Mouse (Mus musculus) layer of hippocampus, adult 18-20 months (tissue): ENCODE measurements around the gene Pcgf2. TPM values are rescaled to one million over a fixed set of nuclear protein-coding genes. Genes with fewer than 3 reads are reported as not detected.
"Not testable (repeated sequence)": the region's sequence is repeated elsewhere in the genome, so short reads cannot be mapped to it uniquely, and the experiment has no call there.

ENCODE experiments used
- DNase-seq, 2 experiments: peaks; one replicate each; pipeline ENCODE4 v3.0.0; 2022; ENCODE audit warnings: low spot score in 2 of 2
- long read RNA-seq: library from polyadenylated mRNA; stranded (forward); transcript quantifications from one replicate; pipeline ENCODE4 v2.0.0, GENCODE M21; 2021
- total RNA-seq, 2 experiments: library from RNA; stranded (reverse); gene quantifications; 2 replicates each; pipeline ENCODE4 v1.2.3; 2021

Gene Pcgf2
- 10 to 100 TPM; 21.7 to 24.6 TPM for total RNA-seq
- long read RNA-seq, partial matches to known transcripts: 2 of 3 reads
- long read RNA-seq, other reads (novel, unspliced or antisense): 1 of 3 reads

DNA sequence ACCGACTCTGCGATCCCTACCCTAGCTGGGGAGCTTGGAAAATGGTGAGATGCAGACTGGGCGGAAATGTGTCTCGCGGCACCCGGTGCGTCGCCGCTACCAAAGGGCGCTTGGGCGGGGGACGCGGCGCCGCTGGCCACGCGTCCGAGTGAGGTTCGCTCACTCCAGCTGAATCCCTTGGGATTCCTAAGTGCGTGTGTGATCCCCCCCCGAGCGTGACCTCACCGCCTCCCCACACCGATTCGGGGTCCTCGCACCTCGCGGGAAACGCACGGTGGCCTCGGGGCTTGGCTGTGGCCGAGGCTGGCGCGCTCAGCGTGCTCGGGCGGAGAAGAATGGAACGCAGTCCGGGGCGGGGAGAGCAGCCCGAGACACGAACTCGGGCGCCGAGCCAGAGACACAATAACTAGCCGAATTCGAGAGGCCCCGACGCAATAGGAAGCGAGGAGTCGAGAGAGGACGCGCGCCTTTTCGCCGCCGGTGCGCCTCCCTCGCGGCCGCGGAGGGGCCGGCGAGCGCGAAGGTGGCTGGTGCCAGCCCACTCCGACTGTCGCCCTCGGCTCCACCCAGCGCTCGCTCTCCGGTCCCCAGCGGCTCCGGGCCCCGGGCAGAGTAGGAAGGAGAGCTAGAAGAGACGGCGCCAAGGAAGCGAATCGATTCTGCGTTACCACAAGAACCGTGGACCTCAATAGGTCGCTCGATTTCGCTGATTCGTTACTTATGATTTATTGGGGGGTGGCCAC is at the start of gene Pcgf2:
Gene Pcgf2 (minus strand): TSS at position 495 of the 743 bp plus-strand sequence.
- DNase-seq: peak in 1 of 2 experiments; percentile 66

GRCm38 (mm10) chr11:97748496-97748895 is 48.2 kb upstream of the Pcgf2 start:
- no peak for DNase-seq

DNA sequence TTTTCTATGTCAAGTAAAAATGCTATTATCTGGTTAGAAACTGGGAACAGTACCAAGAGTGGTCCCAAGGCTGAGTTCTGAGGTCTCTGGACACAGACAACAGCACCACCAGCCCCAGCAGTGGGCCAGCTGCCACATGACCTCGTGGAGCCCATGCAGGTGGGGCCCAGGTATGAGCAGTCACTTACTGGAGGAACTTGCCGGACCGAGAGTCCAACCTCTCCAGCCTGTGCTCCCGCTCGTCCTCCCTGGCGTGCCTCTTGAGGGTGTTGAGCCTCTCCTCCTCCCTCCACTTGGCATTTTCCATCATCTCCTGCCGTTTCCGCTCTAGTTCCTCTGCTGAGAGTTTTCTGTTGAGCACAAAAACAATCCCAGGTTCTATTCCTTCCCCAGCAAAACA is 47.5 kb upstream of the Pcgf2 start:
- DNase-seq: no peak

DNA sequence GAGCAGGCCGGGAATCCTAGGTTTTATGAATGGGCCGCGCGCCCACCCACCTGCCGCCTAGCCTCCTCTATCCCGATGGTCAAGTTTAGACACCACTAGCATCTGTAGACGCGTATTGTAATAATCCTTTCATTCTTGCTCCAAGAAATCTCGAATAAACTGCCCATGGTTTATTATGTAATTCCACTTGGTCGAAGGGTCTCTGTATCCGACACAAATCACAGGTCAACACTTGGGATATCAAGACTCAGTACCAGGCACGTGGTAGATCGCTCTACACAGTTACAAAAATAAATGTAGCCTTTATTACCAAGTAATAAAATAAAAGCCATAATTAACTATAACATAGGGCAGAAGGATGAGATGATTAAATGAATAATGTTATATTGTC is 45.0 kb upstream of the Pcgf2 start:
- no peak for DNase-seq

GRCm38 (mm10) chr11:97744718-97745330 is 44.5 kb upstream of the Pcgf2 start:
- DNase-seq: peak; percentile 98 to 99

- peak in 1 of 2 experiments; percentile 29 for DNase-seq
These were observed 43.9 kb upstream of the Pcgf2 start, which contains the start of gene Pip4k2b for GRCm38 (mm10) chr11:97744063-97744717. Gene Pip4k2b, minus strand, starts transcription at chr11:97744704.

- DNase-seq: no peak
These were observed 43.1 kb upstream of the Pcgf2 start for GRCm38 (mm10) chr11:97743423-97743822.

- DNase-seq: no peak
These were observed 42.3 kb upstream of the Pcgf2 start for GRCm38 (mm10) chr11:97742591-97742990.

DNA sequence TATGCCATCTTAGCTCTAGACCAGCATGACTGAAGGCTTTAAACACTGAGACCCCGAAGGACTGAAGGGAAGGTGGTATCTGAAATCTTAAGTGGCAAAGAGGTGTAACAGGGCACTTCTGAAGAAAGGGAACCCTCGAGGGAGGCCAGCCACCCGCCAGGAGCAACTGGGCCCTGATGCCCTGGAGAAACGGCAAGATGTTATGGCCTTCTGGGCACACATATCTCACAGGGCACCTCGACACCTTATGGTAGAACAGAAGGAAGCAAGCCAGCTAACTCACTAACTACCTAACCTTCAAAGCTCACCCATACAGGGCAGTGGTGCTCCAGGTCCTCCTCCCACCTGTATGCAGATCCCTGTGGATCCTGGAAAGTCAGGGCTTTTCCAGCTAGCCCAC is 41.9 kb upstream of the Pcgf2 start:
- no peak for DNase-seq

GRCm38 (mm10) chr11:97740190-97740589 is 39.9 kb upstream of the Pcgf2 start:
- DNase-seq: peak in 1 of 2 experiments; percentile 42

DNA sequence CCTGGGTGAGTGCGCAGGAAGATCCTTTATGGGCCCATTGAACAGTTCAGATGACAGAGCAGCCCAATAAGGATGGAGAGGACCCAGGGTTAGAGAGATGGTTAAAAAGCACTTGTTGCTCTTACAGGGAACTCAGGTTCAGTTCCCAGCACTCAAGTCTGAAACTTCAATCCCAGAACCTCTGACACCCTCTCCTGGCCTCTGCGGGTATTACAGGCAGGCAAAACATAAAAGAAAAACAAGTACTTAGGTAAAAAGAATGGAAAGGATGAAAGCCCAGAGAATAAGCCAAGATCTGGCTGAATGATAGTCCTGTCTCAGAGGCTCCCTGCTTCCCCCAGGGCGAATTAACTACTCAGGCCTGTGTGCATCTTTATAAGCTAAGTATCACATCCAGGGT is 38.9 kb upstream of the Pcgf2 start:
- DNase-seq: no peak

DNA sequence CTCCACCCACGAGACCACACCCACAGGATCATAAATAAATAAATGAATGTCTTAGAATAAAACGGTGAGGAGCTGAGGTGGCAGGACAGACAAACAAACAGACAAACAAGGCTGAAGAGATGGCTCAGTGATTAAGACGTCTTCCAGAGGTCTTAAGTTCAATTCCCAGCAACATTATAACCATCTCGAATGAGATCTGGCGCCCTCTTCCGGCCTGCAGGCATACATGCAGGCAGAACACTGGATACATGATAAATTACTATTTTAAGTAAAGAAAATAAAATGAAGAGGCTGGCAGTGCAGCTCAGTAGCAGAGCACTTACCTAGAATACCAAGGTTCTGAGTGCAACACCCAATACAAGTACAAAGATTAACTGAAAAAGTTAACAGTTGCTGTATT is 38.4 kb upstream of the Pcgf2 start:
- no peak for DNase-seq

DNA sequence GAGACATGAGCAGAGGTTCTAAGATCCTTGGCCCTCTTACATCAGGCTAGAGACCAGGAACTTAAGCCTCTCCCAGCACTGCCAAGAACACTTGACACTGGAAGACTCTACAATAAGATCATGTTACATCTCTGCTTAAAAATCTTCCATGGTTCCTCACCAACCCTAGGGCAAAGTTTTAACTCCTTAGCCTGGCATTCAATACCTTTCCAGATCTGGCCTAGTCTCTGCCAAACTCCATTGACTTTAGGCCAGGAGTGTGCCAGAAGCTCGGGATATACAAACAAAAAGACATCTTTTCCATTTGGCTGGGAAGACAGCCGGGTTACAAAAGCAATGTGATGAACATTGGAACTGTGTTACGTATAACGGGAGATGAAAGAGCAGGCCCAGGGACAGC is 37.3 kb upstream of the Pcgf2 start:
- DNase-seq: no peak

DNA sequence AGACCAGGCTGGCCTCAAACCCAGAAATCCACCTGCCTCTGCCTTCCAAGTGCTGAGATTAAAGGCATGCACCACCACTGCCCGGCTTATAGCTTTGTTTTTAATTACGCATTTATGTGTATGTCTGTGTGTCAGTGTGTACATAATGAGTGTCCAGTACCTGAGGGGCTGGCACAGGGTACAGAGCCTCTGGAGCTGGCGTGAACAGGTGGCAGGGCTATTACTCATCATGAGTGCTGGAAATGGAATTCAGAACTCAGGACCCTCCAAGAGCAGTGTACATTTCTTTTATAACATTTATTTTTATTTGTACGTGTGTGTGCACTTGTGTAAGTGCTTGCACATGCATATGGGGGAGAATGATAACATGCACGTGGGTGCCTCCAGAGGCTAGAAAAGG is 36.3 kb upstream of the Pcgf2 start:
- DNase-seq: no peak

DNA sequence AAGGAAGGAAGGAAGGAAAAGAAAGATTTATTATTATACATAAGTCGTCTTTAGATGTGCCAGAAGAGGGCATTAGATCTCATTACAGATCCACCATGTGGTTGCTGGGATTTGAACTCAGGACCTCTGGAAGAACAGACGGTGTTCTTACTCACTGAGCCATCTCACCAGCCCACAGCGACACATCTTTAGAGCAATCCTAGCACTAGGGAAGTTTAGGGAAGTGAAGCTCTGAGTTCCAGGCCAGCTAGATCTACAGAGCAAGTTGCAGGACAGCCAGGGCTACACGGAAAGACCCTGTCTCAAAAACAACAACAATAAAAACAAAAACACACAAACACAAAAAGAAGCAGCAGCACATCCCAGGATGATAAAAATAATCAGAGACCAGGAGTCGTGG is 34.5 kb upstream of the Pcgf2 start:
- DNase-seq: not testable (repeated sequence)

DNA sequence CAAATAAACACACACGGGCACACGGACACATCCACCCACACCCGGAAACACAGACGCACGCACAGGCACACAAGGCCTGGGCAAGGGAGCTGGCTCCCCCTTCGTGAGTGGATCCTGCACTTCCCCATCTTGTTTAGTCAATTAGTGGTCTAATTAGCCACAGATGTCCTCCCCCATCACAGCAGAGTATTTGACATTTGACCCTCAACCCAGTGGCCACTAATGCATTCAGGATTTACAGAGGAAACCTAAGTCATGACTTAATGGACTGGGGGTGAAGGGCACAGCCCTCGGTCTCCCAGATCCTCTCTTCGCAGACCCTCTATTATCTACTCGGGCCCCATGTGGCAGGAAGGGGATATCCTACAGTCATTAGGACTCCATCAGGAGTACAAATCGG is 33.4 kb upstream of the Pcgf2 start:
- no peak for DNase-seq

DNA sequence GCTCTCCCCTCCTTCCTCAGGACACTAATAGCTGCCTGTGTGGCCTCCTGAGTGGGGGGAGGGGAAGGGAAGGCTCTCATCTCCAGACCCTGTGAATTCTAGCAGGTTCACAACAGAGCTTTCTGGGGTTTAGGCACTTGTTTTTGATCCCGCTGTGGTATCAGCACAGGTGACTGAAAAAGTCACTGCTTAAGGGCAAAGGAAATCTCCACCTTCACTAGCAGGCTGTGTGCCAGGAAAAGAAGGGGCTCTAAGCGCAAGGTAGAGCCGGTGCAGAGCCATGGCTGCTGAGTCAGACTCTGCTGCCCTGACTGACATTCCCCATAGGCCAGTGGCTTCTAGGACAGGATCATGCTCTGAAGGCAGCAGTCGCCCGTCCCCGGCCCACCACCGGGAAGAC is 28.4 kb upstream of the Pcgf2 start:
- no peak for DNase-seq

- no peak for DNase-seq
These were observed 28.0 kb upstream of the Pcgf2 start for GRCm38 (mm10) chr11:97728311-97728710.

- DNase-seq: no peak
These were observed 23.4 kb upstream of the Pcgf2 start for GRCm38 (mm10) chr11:97723709-97724108.

- DNase-seq: no peak
These were observed 21.0 kb upstream of the Pcgf2 start for GRCm38 (mm10) chr11:97721338-97721737.

- no peak for DNase-seq
These were observed 18.7 kb upstream of the Pcgf2 start for GRCm38 (mm10) chr11:97719041-97719440.

DNA sequence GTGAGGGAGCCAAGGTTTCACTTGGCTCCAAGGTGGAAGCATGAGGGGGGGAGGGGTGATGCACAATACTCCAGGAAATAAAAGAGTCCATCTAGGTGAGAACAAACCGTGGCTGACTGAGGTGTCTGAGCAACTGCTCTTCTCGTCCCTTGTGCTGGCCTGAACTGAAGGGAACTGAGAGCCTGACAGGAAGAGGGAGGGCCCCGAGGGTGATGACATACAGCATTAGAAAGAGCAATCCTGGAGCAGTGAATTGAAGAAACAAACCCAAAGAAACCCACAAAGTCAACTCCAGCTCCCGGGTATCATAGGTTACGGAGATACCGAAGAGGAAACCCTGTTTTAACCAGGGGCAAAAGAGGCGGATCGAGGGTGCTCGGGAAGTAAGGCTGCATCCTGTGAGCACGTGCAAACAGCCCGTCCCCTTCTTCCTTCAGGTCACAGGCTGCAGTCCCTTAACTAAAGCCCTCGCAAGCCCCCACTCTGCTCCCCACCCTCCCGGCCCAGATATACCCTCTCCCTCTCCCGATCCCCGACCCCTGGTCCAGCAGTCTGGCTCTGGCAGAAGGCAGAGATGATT is 18.1 kb upstream of the Pcgf2 start:
- DNase-seq: no peak
